Mouse (Mus musculus) lung, postnatal 14 days (tissue): Measurements from ENCODE around the gene Gm10306.
A peak's percentile ranks its signal among the peaks of the same experiment; 100 is the strongest.

Experiments
- DNase-seq: peaks from one replicate; pipeline ENCODE4 v3.0.0; 2021

Gm10306 gene

DNA sequence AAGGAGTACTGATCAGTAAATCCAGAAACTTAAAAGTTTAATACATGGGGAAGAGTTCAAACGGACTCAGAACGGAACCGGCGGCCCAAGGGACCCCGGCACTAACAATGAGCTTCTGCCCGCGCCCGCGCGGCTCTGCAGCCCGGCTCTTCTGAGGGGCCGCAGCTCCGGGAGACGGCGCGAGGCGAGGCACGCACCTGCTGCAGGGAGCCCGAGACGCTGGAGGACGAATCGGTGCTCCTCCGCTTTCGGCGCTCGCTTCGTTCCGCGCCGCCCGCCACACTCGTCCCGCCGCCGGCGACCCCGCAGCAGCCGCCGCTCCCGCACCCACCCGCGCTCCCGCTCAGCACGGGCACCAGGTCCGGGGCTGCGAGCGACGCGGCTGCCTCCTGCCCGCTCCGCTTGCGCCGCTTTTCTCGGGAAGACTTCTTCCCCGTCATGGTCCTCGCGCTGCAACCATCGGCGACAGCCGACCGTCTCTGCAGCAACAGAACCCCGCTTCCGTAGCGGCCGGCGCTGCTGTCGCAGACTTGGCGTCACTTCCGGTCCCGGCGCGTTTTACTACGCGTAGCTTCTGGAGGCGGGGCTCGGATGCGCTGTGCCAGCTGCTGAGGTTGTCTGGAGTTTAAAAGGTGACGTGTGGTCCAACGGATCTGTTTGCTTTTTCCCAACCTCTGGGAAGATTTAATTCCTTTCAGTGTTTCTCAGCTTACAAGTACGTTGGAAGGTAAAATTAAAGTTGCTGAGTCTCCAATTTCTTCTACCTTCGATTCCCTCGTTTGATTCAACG is at the start of gene Gm10306, which contains the start of gene Caap1:
TSS of gene Gm10306 (plus strand) at position 282 of the 790 bp plus-strand sequence.
TSS of gene Caap1 (minus strand) at position 532 of the 790 bp plus-strand sequence.
- DNase-seq: peak; percentile 96

DNA sequence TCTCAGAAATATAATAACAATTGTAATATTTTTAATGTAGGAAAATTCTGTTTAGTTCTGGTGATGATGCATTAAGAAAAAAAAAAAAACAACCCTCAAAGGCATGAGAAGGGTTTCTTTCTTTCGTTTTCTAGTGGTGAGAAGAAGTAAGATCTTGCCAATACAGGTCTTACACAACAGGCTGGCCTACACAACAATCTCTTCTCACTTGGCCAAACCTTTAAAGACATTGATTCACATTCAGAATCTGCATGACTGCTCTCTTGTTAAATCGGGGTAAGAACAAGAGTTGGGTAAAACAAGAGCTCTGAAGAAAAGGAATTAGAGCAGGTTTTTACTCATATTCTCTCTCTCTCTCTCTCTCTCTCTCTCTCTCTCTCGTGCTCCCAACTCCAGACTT is 41.0 kb upstream of the Gm10306 start:
- no peak for DNase-seq

DNA sequence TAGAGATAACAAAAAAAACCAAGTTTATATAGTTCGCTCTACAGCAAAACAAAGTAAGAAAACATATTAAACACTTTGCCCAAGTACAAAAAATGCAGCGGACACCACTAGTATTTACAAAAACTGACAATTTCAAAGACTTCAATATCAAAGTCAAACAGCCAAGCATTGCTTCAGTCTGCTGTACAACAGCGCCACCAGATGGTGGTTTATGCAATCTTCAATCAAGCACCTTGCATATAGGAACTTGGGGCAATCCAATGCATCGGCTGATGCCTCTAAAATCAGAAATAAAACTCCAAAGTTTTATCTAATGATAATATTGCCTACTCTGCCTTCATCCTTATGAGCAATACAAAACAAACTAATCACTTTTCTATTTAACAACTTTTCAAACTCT is 38.7 kb upstream of the Gm10306 start:
- DNase-seq: peak; percentile 54

DNA sequence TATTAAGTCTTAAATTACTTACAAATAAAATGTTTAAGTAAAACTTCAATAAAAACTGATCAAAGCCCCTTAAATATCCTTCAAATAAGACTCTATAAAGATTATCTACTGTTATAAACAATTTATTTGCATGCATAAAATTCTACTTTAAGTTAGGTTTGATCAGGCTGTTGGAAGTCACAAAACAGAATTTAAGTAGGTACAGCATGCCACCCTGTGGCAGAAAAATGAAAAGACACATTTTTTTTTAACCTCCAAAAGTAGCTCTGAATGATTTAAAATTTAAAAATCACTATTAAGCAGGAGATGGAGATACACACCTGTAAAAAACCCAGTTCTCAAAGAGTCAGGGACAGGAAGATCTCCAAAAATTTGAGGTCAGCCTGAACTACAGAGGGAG is 33.0 kb upstream of the Gm10306 start:
- no peak for DNase-seq

DNA sequence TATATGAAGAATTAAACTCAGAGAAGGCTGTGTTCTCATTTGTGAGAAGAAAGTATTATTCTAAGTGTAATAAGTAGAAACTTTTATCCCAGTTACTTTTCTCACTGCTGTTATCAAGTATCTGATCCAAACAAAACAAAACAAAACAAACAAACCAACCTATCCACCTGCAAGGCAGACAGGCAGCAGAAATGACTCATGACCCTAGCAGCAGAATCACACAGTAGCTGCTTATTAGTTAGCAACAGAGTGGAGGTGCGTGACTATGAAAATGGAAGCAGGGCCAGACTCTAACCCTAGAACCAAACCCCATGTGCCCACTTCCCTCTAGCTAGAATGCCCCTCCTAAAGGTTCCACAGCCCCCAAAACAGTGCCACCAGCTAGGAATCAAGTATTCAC is 26.9 kb upstream of the Gm10306 start:
- no peak for DNase-seq

DNA sequence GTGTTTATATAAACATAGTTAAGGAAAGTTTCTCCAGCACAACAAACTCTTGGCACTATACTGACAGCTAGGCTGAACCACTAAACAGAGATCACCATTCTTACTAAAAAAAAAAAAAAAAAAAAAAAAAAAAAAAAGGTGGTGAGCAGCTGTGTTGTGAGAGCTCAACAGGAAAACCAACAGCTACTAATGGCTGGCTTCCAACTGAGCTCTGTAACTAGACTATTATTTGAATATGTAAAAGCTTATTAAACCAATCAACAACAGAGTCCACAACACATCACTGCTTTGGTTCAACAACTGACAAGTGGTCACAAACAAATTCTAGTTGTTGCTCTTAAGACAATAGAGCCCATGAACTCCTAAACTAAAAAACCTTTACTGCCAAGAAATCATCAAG is 23.1 kb upstream of the Gm10306 start:
- no peak for DNase-seq

DNA sequence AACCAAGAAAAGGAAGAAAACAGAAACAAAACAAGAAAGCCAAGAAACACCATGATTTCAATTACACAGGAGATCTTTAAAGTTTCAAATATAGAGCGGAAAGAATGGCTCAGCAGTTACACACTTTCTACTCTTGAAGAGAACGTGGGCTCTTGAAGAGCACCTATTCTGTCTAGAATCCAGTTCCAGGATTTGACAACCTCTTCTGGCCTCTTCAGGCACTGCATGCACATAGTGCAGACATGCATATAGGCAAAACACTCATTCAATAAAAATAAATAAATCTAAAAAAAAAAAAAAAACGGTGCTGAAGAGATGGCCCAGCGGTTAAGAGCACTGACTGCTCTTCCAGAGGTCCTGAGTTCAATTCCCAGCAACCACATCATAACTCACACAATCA is 13.3 kb upstream of the Gm10306 start:
- no peak for DNase-seq

DNA sequence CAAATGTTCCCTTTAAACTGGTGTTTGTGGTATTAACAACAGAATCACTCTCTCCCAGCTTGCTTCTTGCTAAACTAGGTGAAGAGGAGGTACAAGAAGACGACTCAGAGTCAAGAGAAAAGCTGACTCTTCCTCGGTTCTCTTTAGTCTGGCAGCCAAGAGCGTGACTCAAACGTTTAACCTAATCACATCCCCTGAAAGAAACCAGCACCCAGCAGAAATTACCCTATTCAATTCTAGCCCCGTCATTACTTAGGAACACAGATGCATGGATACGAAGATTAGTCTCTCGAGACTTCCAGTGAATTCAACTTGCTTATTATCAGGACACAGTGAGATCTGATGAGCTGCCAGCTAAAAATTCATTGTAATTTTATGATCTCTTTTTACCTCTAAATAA is 12.0 kb upstream of the Gm10306 start:
- DNase-seq: no peak

DNA sequence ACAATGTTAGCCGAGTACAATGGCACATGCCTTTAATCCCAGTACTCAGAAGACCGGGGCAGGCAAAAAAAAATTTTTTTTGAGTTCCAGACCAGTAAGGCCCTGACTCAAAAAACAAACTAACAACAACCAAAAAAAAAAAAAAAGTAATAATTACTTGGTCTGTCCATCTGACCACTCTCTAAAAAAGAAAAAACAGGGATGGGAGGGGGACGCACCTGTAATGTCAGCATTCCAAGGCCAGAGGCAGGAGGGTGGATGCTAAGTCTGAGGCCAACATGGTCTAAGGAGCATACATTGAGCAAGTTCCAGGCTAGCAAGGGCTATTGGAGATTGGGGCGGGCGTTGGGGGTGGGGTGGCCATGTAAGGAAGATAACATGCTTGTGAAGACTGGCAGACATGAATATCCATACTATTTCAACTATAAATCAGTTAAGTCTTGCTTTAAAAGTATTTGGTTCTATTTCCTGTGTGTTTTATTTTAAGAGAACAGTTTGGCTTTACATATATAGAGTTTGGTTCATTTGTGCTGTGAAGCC is 1.3 kb upstream of the Gm10306 start:
- no peak for DNase-seq

DNA sequence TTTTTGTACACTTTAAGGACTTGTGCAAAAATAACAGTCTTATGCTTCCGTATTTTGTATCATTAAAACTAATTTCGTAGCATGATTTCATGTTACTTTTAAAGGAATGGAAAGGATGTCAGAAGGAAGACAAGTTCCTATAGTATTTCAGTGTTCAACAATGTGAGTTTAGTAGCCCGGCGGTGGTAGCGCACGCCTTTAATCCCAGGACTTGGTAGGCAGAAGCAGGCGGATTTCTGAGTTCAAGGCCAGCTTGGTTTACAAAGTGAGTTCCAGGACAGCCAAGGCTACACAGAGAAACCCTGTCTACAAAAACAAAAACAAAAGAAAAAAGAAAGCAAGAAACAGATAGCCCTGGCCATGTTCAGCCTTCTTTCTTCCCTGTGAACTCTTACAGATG is 799 bp downstream of the Gm10306 start:
- DNase-seq: no peak

DNA sequence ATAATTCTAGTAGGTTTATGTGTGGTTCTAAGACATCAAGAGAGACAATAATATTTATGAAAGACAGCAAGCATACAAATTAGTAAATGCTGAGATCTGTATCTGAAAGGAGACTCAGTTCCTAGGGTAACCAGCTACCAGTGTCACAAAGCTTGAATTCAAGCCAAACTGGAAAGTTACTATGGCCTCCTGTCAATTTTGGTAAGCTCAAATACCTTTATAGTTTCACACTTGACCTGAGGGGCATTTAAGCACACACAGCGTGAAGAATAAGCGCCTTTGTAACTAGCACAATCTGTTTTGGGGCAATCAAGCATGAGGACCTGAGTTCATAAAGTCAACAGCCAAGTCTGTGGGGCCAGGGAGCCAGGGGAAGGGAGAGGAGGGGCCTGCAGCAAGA is 2.9 kb downstream of the Gm10306 start:
- no peak for DNase-seq

DNA sequence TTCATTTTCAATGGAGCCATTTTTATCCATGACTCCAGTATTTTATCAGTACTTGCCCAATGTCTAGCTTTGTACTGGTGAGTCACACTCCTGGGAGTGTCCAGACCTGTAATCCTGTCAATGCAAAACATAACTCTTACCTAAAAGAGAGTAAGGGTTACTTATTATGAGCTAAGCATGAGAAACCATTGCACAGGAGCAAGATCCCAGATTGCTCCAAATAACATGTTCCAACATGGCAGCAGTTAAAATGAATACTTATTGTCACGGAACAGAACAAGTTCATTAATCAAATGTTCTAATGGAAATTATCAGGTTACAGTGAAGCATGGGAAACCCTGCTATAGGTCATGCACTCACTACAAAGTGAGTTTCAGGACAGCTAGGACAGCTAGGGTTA is 4.0 kb downstream of the Gm10306 start:
- no peak for DNase-seq

DNA sequence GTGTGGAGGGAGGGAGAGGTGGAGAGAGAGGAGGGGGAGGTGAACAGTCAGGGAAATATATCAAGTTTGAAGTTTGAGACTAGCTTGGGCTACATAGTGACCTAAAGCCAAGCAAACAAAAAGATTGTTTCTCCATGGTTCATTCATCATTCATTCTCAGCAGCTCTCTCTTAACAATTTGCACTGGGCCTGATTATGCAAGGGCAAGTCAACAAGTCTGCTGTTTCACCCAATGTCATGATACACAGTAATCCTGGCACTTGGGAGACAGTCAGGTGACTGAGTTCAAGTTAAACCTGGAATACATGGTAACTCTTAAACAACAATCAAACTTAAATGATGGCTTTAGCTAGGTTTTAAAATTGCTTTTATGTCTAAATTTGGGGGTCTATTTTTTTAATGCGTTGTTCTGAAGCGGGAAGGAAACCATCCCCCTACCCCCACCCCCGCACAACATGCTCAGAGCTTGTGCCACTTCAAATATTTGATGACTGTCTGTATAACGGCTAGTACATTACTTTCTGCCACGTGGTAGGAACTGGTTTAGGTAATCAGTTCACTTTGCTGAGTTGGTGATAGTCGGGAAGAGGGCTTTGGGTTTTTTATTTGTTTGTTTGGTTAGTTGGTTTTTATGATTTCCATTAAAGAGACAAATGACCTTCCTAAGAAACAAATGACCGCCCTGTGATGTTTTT is 5.8 kb downstream of the Gm10306 start:
- no peak for DNase-seq

DNA sequence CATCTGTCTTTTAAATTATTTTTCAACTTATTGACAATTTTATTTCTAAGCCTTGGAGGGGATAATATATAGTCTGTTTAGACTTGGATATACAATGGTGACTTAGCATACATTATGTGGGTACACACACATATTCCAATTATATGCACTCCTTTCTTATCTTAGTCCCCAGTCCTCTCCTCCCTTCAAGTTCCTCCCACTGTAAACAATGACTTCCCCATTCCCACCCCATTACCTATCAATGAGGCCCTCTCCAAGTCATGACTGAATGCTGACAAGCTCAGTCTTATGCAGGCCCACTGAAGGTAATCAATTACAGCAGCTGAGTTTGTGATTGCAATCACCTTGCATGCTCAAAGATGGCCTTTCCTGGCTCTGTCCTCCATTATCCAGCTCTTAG is 8.0 kb downstream of the Gm10306 start:
- DNase-seq: no peak

DNA sequence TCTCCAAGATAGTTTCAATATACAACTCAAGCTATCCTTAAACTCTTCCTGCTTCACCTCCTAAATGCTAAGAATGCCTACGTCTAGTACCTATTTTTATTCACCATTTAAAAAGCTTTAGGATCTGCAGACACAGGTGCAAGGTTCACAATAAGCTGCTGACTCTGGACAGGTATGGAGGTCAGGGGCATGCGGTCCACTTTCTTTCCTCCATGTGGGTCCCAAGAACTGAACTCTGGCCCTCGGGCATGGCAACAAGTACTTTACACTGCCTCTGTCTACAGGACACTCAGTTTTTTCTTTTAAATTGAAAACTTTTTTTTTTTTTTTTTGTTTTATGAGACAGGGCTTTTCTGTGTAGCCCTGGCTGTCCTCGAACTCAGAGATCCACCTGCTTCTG is 16.3 kb downstream of the Gm10306 start:
- DNase-seq: no peak

DNA sequence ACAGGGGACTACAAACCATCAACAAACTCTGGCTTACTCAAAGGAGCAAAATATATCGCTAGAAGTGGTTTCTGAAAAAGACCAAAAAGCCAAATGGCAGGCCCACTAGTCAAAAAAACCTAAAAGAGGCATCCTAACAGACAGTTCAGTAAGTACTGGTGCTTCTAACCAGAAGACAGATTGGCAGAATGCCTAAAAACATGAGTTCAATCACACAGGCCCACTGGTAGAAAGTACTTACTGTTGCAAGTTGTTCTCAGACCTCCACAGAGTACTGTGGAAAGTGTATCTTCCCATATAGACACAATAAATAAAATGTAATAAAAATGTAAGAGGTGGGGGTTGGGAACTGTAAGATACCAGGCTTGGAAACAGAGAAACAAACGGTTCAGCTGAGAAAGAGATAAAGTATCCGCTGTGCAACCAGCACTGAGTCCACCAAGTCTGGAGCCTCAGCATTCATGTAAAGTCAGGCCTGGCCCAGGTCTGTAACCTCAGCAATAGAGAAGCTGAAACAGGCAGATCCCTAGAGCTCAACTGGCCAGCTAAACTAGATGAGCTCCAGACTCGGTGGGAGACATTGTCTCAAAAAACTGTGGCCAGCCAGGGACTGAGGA is 35.5 kb downstream of the Gm10306 start:
- DNase-seq: no peak

DNA sequence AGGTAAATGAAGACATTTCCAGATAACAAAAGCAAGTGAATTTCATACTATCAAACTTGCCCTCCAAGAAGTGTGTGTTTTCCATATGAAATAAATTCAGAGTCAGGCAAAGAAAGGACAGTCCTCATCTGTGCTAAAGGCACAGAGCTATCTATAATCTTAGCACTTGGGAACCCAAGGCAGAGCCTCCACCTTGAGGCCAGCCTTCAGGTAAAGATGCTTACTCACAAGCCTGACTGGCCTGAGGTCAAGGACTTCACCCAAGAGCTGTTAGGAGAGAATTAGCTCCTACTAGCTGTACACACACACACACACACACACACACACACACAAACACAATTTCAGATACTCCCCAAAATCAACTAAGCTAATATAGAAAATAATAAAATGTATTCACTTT is 36.4 kb downstream of the Gm10306 start:
- no peak for DNase-seq

DNA sequence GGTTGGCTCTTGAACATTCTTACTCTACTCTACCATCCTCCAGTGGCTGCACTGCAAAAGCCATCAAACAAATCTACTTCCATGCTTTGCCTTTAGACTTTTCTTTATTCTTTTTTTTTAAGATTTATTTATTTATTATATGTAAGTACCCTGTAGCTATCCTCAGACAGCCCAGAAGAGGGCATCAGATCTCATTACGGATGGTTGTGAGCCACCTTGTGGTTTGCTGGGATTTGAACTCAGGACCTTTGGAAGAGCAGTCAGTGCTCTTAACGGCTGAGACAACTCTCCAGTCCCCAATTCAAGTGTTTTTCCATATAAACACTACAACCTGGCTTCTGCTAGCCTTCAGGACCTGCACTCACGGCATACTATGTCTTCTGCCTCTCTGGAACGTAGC is 45.0 kb downstream of the Gm10306 start:
- DNase-seq: no peak

DNA sequence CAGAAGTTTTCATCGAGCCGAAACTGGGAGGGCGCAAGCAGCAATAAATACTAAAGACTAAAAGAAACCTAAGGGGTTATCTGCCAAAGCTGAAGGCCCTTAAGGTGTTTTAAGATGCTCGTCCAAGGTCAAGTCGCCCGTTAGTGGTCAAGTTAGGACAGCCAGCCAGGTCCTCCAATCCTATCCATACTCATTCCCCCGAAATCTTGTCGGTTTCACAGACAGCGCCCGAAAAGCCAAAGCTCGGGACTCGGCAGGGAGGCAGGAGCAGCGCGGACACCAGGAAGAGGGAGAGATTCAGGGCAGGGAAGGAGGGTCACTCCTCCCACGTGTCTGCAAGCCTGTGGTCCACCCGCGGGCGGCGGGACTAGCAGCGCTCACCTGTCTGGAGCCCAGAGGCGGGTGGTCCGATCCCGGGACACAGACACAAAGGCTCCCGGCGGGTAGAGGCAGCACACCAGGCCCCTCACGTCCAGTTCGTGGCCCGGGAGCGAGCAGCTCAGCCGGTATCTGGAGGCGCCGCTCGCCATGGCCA is 46.2 kb downstream of the Gm10306 start:
- no peak for DNase-seq

DNA sequence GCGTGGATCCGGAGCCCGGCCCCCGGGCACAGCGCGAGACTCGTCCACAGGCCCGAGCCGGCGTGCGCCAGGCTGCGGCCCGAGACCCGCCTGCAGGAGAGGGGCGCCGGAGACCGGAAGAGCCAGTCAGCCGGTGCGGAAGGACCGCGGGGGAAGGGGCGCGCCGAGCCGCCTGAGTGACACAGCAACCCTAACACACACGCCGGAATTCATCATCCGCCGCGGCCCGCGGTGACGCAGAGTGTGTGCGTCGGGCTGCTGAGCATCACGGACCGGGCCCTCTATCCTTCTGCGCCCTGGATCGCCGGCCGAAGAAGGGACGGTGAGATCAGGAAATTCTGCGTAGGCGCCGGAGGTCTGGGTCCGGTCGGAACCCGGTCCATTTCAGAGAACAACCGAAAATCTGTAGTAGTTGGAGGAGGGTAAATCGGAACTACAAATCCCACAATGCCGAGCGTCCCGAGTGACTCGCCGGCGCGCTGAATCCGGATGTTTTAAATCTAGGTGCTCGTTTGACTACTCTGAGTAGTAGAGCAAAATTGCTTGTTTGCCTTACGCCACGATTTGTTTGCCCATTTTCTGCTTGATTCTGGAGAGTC is 46.8 kb downstream of the Gm10306 start, which contains the start of gene Plaa:
TSS of gene Plaa (minus strand) at position 214 of the 599 bp plus-strand sequence.
- DNase-seq: peak; percentile 90

DNA sequence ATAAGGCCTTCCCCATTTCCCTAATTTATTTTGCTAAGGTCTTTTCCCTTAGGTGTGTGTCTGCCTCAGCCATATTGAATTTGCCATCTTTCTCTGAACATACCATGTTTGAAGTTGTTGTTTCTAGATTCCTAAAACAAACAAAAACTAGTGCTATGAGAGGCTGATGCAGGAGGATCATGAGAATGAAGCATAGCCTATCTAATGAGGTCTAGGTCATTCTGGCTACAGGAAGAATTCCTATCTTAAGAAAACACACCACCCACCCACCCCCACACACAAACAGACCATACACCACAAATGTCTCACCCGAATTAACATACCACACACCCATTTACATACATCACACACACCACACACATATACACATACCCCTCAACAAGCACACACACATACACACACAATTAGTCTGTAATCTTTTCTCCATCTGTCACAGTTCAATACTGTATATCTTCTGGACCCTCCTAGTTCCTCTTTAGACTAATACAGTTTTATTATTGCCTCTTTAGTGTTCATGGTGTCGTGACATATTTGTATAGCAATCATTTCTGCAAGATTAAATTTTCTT is 48.2 kb downstream of the Gm10306 start:
- DNase-seq: no peak

DNA sequence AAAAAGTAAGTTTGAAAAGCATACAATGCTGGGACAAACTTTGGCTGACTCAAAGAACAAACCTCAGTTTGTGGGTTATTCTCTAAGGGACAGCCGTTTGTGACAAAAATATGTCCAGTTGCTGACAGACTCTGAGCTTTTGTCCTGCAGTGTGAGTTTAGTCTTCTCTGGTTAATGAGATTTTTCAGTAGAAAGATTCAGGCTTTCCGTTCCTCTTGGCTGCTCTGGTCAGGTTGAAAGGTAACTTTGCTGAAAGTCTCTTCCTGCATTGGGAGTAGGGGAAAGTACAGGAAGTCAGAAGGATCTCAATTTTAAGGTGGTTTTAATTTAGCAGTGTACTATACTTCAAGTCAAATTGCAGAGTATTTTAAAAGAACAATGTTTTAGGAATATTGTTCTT is 49.2 kb downstream of the Gm10306 start:
- no peak for DNase-seq
